In the genomic region with DNA sequence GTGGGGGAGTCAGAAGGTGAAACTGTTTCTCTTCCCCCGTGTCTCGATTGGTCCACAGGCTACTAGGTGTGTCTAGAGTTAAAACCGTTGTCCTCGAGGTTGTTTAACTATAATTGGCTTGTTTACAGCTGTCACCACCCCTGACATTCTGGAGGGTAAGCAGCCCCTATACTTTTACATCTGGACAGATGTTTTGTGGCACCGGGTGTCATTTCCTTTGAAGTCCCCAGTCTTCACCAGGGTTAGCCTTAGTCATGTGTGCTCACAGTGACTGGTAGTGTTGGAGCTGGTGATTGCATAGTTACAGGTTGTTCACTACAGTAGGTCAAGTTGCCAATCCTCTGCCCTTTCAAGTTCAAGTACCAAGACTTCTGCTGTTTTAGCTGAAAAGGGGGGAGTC, we compare ENCODE assay signal across 15 mouse cellular contexts.
"Had no signal": no experiment of that assay in that cellular context is flagged by ENCODE, and none has a peak within 500 bp of the region (broad histone marks: within the 10 kb centered on the region; RNA-seq: fewer than 3 reads in every experiment).

No protein-coding gene starts in this region.

- H3K27me3 ChIP-seq: liver, embryonic 13.5 days; midbrain, embryonic 15.5 days had no signal

- H3K9ac ChIP-seq: liver, embryonic 13.5 days; midbrain, embryonic 12.5 days; midbrain, embryonic 15.5 days had no signal

- H3K4me3 ChIP-seq: layer of hippocampus, adult 2 months; left cerebral cortex, adult 2 months; liver, embryonic 13.5 days; midbrain, embryonic 12.5 days; midbrain, embryonic 15.5 days had no signal

- H3K36me3 ChIP-seq: liver, embryonic 13.5 days; midbrain, embryonic 12.5 days; midbrain, embryonic 15.5 days had no signal

- H3K27ac ChIP-seq: kidney, postnatal 0 days; layer of hippocampus, adult 2 months; left cerebral cortex, adult 2 months; liver, embryonic 13.5 days; midbrain, embryonic 12.5 days; midbrain, embryonic 15.5 days had no signal

- H3K4me1 ChIP-seq: liver, embryonic 13.5 days; midbrain, embryonic 12.5 days had no signal

- H3K4me2 ChIP-seq: liver, embryonic 13.5 days; midbrain, embryonic 12.5 days; midbrain, embryonic 15.5 days had no signal

- ATAC-seq: midbrain, embryonic 15.5 days had no signal

- H3K9me3 ChIP-seq: liver, embryonic 13.5 days; midbrain, embryonic 12.5 days; midbrain, embryonic 15.5 days had no signal

- DNase-seq: kidney, adult 9 months; kidney, postnatal 25 days; layer of hippocampus, adult 9-11 months; layer of hippocampus, postnatal 36 days; liver, embryonic 13.5 days; lung, adult 2 months; lung, postnatal 14 days; lung, postnatal 4 days; thymus, adult 18-20 months; thymus, postnatal 36 days had no signal
